Mouse (Mus musculus) G1E (cell line): Measurements from ENCODE around the gene Slc22a14. TPM values are rescaled to one million over a fixed set of nuclear protein-coding genes. Genes with fewer than 3 reads are reported as not detected.
"Not testable (repeated sequence)": the region's sequence is repeated elsewhere in the genome, so short reads cannot be mapped to it uniquely, and the experiment has no call there.

Experiments
- ATAC-seq: 2 replicates; pipeline ENCODE4 v1.8.0; 2016; ENCODE audit warnings: mild to moderate bottlenecking; ENCODE audit not compliant: insufficient number of reproducible peaks, poor library complexity, low FRiP score, severe bottlenecking; ENCODE audit errors: extremely low read depth
- DNase-seq: peaks from one replicate; pipeline ENCODE4 v3.0.0; 2012; ENCODE audit warnings: low spot score
- H3K27me3 ChIP-seq: 2 replicates; pipeline ENCODE4 v1.6.1; 2012; ENCODE audit warnings: mild to moderate bottlenecking, low read length, inconsistent platforms; ENCODE audit not compliant: insufficient read depth
- H3K36me3 ChIP-seq: replicated peaks from 2 replicates; pipeline ENCODE3; 2012; ENCODE audit warnings: mild to moderate bottlenecking, inconsistent platforms
- H3K4me1 ChIP-seq: 2 replicates; pipeline ENCODE4 v1.6.1; 2012; ENCODE audit warnings: low read depth, low read length, inconsistent platforms, mixed read lengths; ENCODE audit not compliant: insufficient read depth
- H3K4me3 ChIP-seq: 2 replicates; pipeline ENCODE4 v1.5.1; 2012; ENCODE audit warnings: low read depth, mild to moderate bottlenecking, inconsistent platforms, low read length, moderate library complexity, mixed read lengths
- H3K9me3 ChIP-seq: replicated peaks from 2 replicates; pipeline ENCODE4 v1.6.1; 2012; ENCODE audit warnings: inconsistent platforms
- CTCF ChIP-seq: IDR thresholded peaks from 2 replicates; pipeline ENCODE4 v1.5.1; 2012; ENCODE audit warnings: low read depth, low read length, inconsistent platforms, mixed read lengths
- GATA1 ChIP-seq: IDR thresholded peaks from 2 replicates; pipeline ENCODE4 v1.6.1; 2012; ENCODE audit warnings: borderline replicate concordance, low read length, inconsistent platforms, mixed read lengths
- GATA2 ChIP-seq: IDR thresholded peaks from 2 replicates; pipeline ENCODE4 v1.6.1; 2012; ENCODE audit warnings: low read depth, low read length, inconsistent platforms, borderline replicate concordance
- POLR2AphosphoS5 ChIP-seq: IDR thresholded peaks from 2 replicates; pipeline ENCODE4 v1.6.1; 2012; ENCODE audit warnings: low read depth, low read length, inconsistent platforms; ENCODE audit not compliant: insufficient replicate concordance
- TAL1 ChIP-seq: conservative IDR thresholded peaks from 2 replicates; pipeline ENCODE4 v1.6.1; 2012; ENCODE audit warnings: low read depth, low read length, inconsistent platforms, mixed read lengths
- polyA plus RNA-seq: library from polyadenylated mRNA; stranded (reverse); fragments of >175 nt; gene quantifications from 2 replicates; pipeline ENCODE4 v1.2.3, GENCODE M21; 2012
- total RNA-seq, 2 experiments: library from RNA; stranded (forward) in 1 of 2; stranded (reverse) in 1 of 2; fragments of 200-1000 nt in 1 of 2; fragments of >200 nt in 1 of 2; fragmentation: Nextera tagmentation in 1 of 2; gene quantifications; 2 replicates each; pipeline ENCODE4 v1.2.3; 2014 to 2017

The Slc22a14 gene
- total and polyA plus RNA-seq, 3 experiments: not detected

GRCm38 (mm10) chr9:119276321-119276720 lies 89.0 kb downstream of the Slc22a14 start:
- TF ChIP-seq GATA1 (no peak), GATA2 (no peak), POLR2AphosphoS5 (no peak), TAL1 (no peak)
- ATAC-seq: no peak
- Histone ChIP-seq H3K4me3 (no peak overlapping the region), H3K36me3 (peaks cover 72% of the 10 kb centered on the region), H3K27me3 (no peaks in the 10 kb centered on the region), H3K9me3 (no peaks in the 10 kb centered on the region), H3K4me1 (peaks cover 11% of the 10 kb centered on the region)
- no peak for DNase-seq

GRCm38 (mm10) chr9:119274814-119275213 lies 90.5 kb downstream of the Slc22a14 start:
- H3K4me3 ChIP-seq, H3K27me3 ChIP-seq, H3K4me1 ChIP-seq, ATAC-seq, H3K9me3 ChIP-seq, DNase-seq: not testable (repeated sequence)
- peaks cover 70% of the 10 kb centered on the region for H3K36me3 ChIP-seq

- peaks cover 74% of the 10 kb centered on the region for H3K36me3 ChIP-seq
- H3K4me1 ChIP-seq: 0 out of 2 replicates have a peak, but pooled peaks cover under 1% of the 10 kb centered on the region
- TF ChIP-seq CTCF (no peak), GATA2 (no peak), POLR2AphosphoS5 (no peak), GATA1 (no peak), TAL1 (no peak)
- no peak overlapping the region for H3K4me3 ChIP-seq
- DNase-seq: no peak
- ATAC-seq: no peak
- H3K9me3 ChIP-seq: no peaks in the 10 kb centered on the region
- H3K27me3 ChIP-seq: no peaks in the 10 kb centered on the region
Measured at GRCm38 (mm10) chr9:119271496-119271895, 93.9 kb downstream of the Slc22a14 start.

- no peaks in the 10 kb centered on the region for H3K27me3 ChIP-seq
- TF ChIP-seq GATA1: no peak
- TF ChIP-seq CTCF: no peak
- TF ChIP-seq POLR2AphosphoS5: no peak
- no peak for TF ChIP-seq GATA2
- TF ChIP-seq TAL1: no peak
- DNase-seq: no peak
- H3K4me1 ChIP-seq: no peaks in the 10 kb centered on the region
- H3K9me3 ChIP-seq: no peaks in the 10 kb centered on the region
- H3K4me3 ChIP-seq: no peak overlapping the region
- H3K36me3 ChIP-seq: peaks cover 81% of the 10 kb centered on the region
- ATAC-seq: no peak
Measured at GRCm38 (mm10) chr9:119268588-119269145, 96.7 kb downstream of the Slc22a14 start.

GRCm38 (mm10) chr9:119268120-119268519 lies 97.2 kb downstream of the Slc22a14 start:
- Histone ChIP-seq H3K27me3 (no peaks in the 10 kb centered on the region), H3K9me3 (no peaks in the 10 kb centered on the region), H3K4me1 (no peaks in the 10 kb centered on the region), H3K4me3 (no peak overlapping the region), H3K36me3 (peaks cover 82% of the 10 kb centered on the region)
- DNase-seq: no peak
- no peak for ATAC-seq
- TF ChIP-seq GATA1 (no peak), GATA2 (no peak), TAL1 (no peak), CTCF (no peak), POLR2AphosphoS5 (no peak)

GRCm38 (mm10) chr9:119266121-119266395 lies 99.3 kb downstream of the Slc22a14 start:
- ATAC-seq, H3K9me3 ChIP-seq, H3K4me1 ChIP-seq, DNase-seq, H3K4me3 ChIP-seq, H3K27me3 ChIP-seq: not testable (repeated sequence)
- peaks cover 82% of the 10 kb centered on the region for H3K36me3 ChIP-seq

- not testable (repeated sequence) for H3K4me3 ChIP-seq, DNase-seq, H3K9me3 ChIP-seq, H3K4me1 ChIP-seq, ATAC-seq, H3K27me3 ChIP-seq
- peaks cover 82% of the 10 kb centered on the region for H3K36me3 ChIP-seq
Measured at GRCm38 (mm10) chr9:119265373-119266120, 99.8 kb downstream of the Slc22a14 start.
